Mouse (Mus musculus): Measurements from ENCODE around the gene Zic4. TPM values are rescaled to one million over a fixed set of nuclear protein-coding genes. Genes with fewer than 3 reads are reported as not detected.
A peak's percentile ranks its signal among the peaks of the same experiment; 100 is the strongest.

The Zic4 gene
- polyA plus RNA-seq, 1 experiment from 2014 or later: not detected

DNA sequence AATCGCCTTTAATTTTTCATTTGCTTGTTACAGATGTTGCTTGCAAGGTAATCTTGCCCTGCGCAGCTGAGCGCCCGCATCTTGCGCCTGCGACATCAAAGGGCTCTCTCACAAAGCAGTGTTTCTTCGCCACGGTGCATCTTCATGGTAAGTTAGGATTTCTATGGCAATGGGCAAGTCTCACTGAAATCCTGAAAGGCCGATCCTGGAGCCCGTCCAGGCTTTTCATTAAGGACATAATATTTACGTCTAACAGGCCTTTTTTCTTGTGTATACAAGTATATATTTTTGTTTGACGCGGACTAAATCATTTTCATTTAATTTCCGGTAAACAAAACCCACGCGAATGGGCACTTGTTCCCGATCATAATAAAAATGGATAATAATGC is 24.3 kb downstream of the Zic4 start:
- Histone ChIP-seq H3K27me3 (replicated peaks; ENCODE audit: control insufficient read depth, insufficient read depth, low read length) (peaks cover 100% of the 10 kb centered on the region), H3K4me1 (replicated peaks; ENCODE audit: control insufficient read depth, insufficient read depth, low read length) (no peaks in the 10 kb centered on the region), H3K4me3 (ENCODE audit: low read depth, low read length) (no peak overlapping the region), H3K9me3 (ENCODE audit: control insufficient read depth, low read length) (no peaks in the 10 kb centered on the region), H3K36me3 (ENCODE audit: control insufficient read depth, insufficient read depth, low read length) (no peaks in the 10 kb centered on the region), H3K9ac (ENCODE audit: low read depth, low read length) (no peak overlapping the region), H3K27ac (ENCODE audit: low read depth, low read length) (no peak overlapping the region), H3K4me2 (no peak overlapping the region)
- ATAC-seq (replicated peaks; ENCODE audit: low FRiP score): no peak
- DNase-seq (ENCODE audit: low spot score): peak; percentile 30
- WGBS: 2% methylated on average over 17 of the region's 17 CpGs

DNA sequence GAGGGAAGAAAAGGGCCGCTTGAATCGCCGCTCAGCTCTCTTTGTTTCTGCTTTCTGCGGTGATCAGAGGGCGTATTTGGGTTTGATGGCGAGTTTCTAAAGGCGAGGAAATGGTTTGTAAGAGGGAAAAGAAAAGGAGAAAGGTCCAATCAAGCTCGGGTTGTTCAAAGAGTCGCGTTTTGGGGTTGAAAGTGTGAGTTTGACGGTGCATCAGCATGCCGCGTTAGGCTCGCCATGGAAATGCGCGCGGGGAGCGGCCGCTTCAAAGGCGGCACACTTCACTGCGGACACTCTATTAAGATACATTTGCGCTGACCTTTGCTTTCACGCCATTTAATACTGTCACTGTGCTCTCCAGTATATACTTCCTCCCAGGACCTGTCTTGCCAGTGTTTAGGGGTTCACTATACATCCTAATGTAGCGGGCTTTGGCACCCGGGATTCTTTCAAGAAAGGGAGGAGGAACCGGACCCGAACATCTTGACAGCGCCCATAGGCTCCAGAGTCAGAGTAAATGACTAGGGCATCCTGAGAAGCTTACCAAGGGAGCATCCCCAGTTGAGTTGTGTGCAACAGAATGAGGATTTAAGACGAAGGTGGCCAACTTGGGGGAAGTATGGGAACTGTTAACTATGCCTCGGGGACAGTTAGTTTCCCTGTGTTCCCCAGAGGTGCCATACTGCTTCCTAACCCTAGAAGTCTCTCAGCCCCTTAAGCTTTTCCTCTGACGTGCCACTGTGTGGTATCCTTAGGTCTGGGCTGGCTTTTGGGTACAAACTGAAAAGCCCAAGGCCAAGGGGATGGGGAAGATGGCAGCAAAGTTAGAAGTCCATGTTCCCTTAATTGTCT is 24.9 kb downstream of the Zic4 start:
- H3K27me3 ChIP-seq (replicated peaks; ENCODE audit: control insufficient read depth, insufficient read depth, low read length): peaks cover 100% of the 10 kb centered on the region
- H3K4me1 ChIP-seq (replicated peaks; ENCODE audit: control insufficient read depth, insufficient read depth, low read length): no peaks in the 10 kb centered on the region
- no peaks in the 10 kb centered on the region for H3K36me3 ChIP-seq (ENCODE audit: control insufficient read depth, insufficient read depth, low read length)
- WGBS: 2% methylated on average over 31 of the region's 31 CpGs
- DNase-seq (ENCODE audit: low spot score): peak; percentile 31
- H3K9ac ChIP-seq (ENCODE audit: low read depth, low read length): no peak overlapping the region
- no peak overlapping the region for H3K4me3 ChIP-seq (ENCODE audit: low read depth, low read length)
- ATAC-seq (replicated peaks; ENCODE audit: low FRiP score): no peak
- no peak overlapping the region for H3K4me2 ChIP-seq
- H3K9me3 ChIP-seq (ENCODE audit: control insufficient read depth, low read length): no peaks in the 10 kb centered on the region
- H3K27ac ChIP-seq (ENCODE audit: low read depth, low read length): no peak overlapping the region

DNA sequence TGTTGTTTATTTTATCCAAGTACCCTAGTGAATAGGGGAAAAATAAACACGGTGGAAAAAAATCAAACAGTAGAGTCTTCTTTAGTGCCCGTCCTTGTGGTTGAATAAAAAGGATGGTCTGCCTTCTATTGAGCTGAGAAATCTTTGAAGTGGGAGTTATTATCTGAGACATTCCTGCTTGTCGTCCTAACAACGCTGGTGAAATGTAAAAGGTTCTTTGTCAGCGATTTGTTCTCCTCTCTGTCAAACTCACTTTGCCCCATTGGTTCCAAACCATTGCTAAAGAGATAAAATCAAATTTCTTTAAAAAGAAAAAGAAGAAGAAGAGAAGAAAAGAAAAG is 25.5 kb downstream of the Zic4 start:
- H3K27me3 ChIP-seq (replicated peaks; ENCODE audit: control insufficient read depth, insufficient read depth, low read length): peaks cover 99% of the 10 kb centered on the region
- no peaks in the 10 kb centered on the region for H3K4me1 ChIP-seq (replicated peaks; ENCODE audit: control insufficient read depth, insufficient read depth, low read length)
- 1% methylated on average over 5 of the region's 5 CpGs for WGBS
- no peak for DNase-seq (ENCODE audit: low spot score)
- H3K4me2 ChIP-seq: no peak overlapping the region
- no peaks in the 10 kb centered on the region for H3K9me3 ChIP-seq (ENCODE audit: control insufficient read depth, low read length)
- no peaks in the 10 kb centered on the region for H3K36me3 ChIP-seq (ENCODE audit: control insufficient read depth, insufficient read depth, low read length)
- H3K9ac ChIP-seq (ENCODE audit: low read depth, low read length): no peak overlapping the region
- no peak overlapping the region for H3K27ac ChIP-seq (ENCODE audit: low read depth, low read length)
- no peak overlapping the region for H3K4me3 ChIP-seq (ENCODE audit: low read depth, low read length)
- ATAC-seq (replicated peaks; ENCODE audit: low FRiP score): no peak

- Histone ChIP-seq H3K4me3 (ENCODE audit: low read depth, low read length) (no peak overlapping the region), H3K27me3 (replicated peaks; ENCODE audit: control insufficient read depth, insufficient read depth, low read length) (peaks cover 99% of the 10 kb centered on the region), H3K9me3 (ENCODE audit: control insufficient read depth, low read length) (no peaks in the 10 kb centered on the region), H3K27ac (ENCODE audit: low read depth, low read length) (no peak overlapping the region), H3K9ac (ENCODE audit: low read depth, low read length) (no peak overlapping the region), H3K4me1 (replicated peaks; ENCODE audit: control insufficient read depth, insufficient read depth, low read length) (no peaks in the 10 kb centered on the region), H3K36me3 (ENCODE audit: control insufficient read depth, insufficient read depth, low read length) (no peaks in the 10 kb centered on the region), H3K4me2 (no peak overlapping the region)
- WGBS: 7% methylated on average over 4 of the region's 4 CpGs
- DNase-seq (ENCODE audit: low spot score) (peak; percentile 29), ATAC-seq (replicated peaks; ENCODE audit: low FRiP score) (no peak)
Measured at GRCm38 (mm10) chr9:91388173-91388572, 26.0 kb downstream of the Zic4 start.

- ATAC-seq (replicated peaks; ENCODE audit: low FRiP score): no peak
Measured at GRCm38 (mm10) chr9:91393376-91394068, 31.3 kb downstream of the Zic4 start.

GRCm38 (mm10) chr9:91394211-91394646 is 32.0 kb downstream of the Zic4 start:
- Histone ChIP-seq H3K9me3 (ENCODE audit: control insufficient read depth, low read length) (no peaks in the 10 kb centered on the region), H3K36me3 (ENCODE audit: control insufficient read depth, insufficient read depth, low read length) (no peaks in the 10 kb centered on the region), H3K9ac (ENCODE audit: low read depth, low read length) (no peak overlapping the region), H3K27ac (ENCODE audit: low read depth, low read length) (no peak overlapping the region), H3K4me2 (no peak overlapping the region), H3K4me3 (ENCODE audit: low read depth, low read length) (no peak overlapping the region), H3K4me1 (replicated peaks; ENCODE audit: control insufficient read depth, insufficient read depth, low read length) (no peaks in the 10 kb centered on the region), H3K27me3 (replicated peaks; ENCODE audit: control insufficient read depth, insufficient read depth, low read length) (peaks cover 95% of the 10 kb centered on the region)
- DNase-seq (ENCODE audit: low spot score): no peak
- no peak for ATAC-seq (replicated peaks; ENCODE audit: low FRiP score)
- WGBS: 5% methylated on average over 14 of the region's 14 CpGs

More at GRCm38 (mm10) chr9:91393376-91394068, 31.3 kb downstream of the Zic4 start:
- 8% methylated on average over 8 of the region's 8 CpGs for WGBS
- Histone ChIP-seq H3K9me3 (ENCODE audit: control insufficient read depth, low read length) (no peaks in the 10 kb centered on the region), H3K36me3 (ENCODE audit: control insufficient read depth, insufficient read depth, low read length) (no peaks in the 10 kb centered on the region), H3K4me1 (replicated peaks; ENCODE audit: control insufficient read depth, insufficient read depth, low read length) (no peaks in the 10 kb centered on the region), H3K4me3 (ENCODE audit: low read depth, low read length) (no peak overlapping the region), H3K27ac (ENCODE audit: low read depth, low read length) (no peak overlapping the region), H3K27me3 (replicated peaks; ENCODE audit: control insufficient read depth, insufficient read depth, low read length) (peaks cover 96% of the 10 kb centered on the region), H3K9ac (ENCODE audit: low read depth, low read length) (no peak overlapping the region), H3K4me2 (no peak overlapping the region)
- DNase-seq (ENCODE audit: low spot score): no peak

GRCm38 (mm10) chr9:91395066-91395772 is 33.0 kb downstream of the Zic4 start:
- ATAC-seq (replicated peaks; ENCODE audit: low FRiP score): no peak

DNA sequence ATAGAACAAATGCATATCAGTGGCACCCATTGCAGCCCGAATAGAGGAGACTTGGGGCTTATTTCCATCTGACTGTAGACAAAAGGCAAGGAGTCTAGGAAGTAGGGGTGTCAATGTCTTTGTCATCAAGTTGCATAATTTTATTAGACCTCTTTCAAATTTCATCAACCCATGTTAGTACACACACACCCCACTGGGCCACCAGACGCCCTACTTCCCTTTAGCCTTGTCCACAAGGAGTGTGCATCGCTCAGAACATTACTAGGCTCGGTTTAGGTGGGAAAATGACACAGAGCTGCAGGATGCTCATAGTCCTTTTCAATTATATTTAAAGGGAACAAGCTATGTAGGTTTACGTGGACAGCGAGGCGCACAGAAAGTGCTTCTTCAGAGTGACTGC is 37.8 kb downstream of the Zic4 start:
- H3K4me3 ChIP-seq (ENCODE audit: low read depth, low read length): no peak overlapping the region
- no peak overlapping the region for H3K9ac ChIP-seq (ENCODE audit: low read depth, low read length)
- no peaks in the 10 kb centered on the region for H3K4me1 ChIP-seq (replicated peaks; ENCODE audit: control insufficient read depth, insufficient read depth, low read length)
- no peak overlapping the region for H3K27ac ChIP-seq (ENCODE audit: low read depth, low read length)
- no peak for DNase-seq (ENCODE audit: low spot score)
- no peaks in the 10 kb centered on the region for H3K36me3 ChIP-seq (ENCODE audit: control insufficient read depth, insufficient read depth, low read length)
- no peak overlapping the region for H3K4me2 ChIP-seq
- peaks cover 97% of the 10 kb centered on the region for H3K27me3 ChIP-seq (replicated peaks; ENCODE audit: control insufficient read depth, insufficient read depth, low read length)
- no peaks in the 10 kb centered on the region for H3K9me3 ChIP-seq (ENCODE audit: control insufficient read depth, low read length)
- no peak for ATAC-seq (replicated peaks; ENCODE audit: low FRiP score)
- WGBS: 28% methylated on average over 7 of the region's 7 CpGs

More at GRCm38 (mm10) chr9:91395066-91395772, 33.0 kb downstream of the Zic4 start:
- H3K27ac ChIP-seq (ENCODE audit: low read depth, low read length): no peak overlapping the region
- no peaks in the 10 kb centered on the region for H3K4me1 ChIP-seq (replicated peaks; ENCODE audit: control insufficient read depth, insufficient read depth, low read length)
- no peak overlapping the region for H3K9ac ChIP-seq (ENCODE audit: low read depth, low read length)
- no peaks in the 10 kb centered on the region for H3K9me3 ChIP-seq (ENCODE audit: control insufficient read depth, low read length)
- H3K36me3 ChIP-seq (ENCODE audit: control insufficient read depth, insufficient read depth, low read length): no peaks in the 10 kb centered on the region
- WGBS: 13% methylated on average over 14 of the region's 14 CpGs
- no peak overlapping the region for H3K4me2 ChIP-seq
- peaks cover 95% of the 10 kb centered on the region for H3K27me3 ChIP-seq (replicated peaks; ENCODE audit: control insufficient read depth, insufficient read depth, low read length)
- no peak for DNase-seq (ENCODE audit: low spot score)
- no peak overlapping the region for H3K4me3 ChIP-seq (ENCODE audit: low read depth, low read length)
